Mouse (Mus musculus): ENCODE data around the gene Pcare.

The Pcare gene

DNA sequence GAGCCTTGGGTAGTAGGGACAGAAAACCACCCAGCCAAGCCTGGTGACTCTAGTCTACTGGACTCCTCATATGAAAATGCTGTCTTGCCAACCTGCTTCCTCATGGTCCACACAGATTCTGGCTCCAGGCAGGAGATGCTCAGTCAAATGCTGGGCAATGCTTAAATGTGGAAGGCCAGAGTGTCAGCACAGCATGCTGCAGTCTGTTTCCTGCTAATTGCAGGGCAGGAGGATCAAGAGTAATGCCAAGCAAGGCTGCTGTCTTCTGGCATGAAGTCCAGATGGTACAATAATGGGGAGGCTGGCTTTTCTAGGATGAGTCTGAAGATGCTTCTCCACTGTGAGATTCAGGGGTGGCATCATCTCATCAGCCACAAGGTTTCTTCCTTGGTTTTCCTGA is 32.3 kb downstream of the Pcare start:
- no peak for DNase-seq

GRCm38 (mm10) chr17:71717881-71718625 is 34.6 kb downstream of the Pcare start:
- DNase-seq: no peak

DNA sequence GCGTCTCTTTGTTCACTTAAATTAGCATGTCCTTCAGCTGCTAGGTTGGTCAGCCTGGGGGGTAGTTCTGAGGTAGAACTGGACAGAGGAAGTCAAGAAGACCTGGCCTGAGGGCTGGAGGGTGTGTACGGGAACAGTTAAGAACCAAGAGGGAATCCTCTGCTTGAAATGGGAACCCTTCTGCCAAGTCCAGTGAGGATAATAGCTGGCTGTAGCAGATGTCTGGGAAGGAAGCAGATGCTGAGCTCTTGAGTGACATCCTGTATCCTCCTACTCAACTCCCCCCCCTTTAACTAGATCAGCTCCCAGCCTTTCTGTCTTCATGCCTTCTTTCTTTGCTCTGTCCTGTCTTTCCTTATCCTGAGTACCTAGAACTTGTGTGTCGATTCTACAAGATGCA is 37.7 kb downstream of the Pcare start:
- DNase-seq: no peak

- peak; percentile 72 for DNase-seq
Observed at GRCm38 (mm10) chr17:71712279-71712678, 40.4 kb downstream of the Pcare start.

GRCm38 (mm10) chr17:71707715-71708114 is 45.0 kb downstream of the Pcare start:
- no peak for DNase-seq

DNA sequence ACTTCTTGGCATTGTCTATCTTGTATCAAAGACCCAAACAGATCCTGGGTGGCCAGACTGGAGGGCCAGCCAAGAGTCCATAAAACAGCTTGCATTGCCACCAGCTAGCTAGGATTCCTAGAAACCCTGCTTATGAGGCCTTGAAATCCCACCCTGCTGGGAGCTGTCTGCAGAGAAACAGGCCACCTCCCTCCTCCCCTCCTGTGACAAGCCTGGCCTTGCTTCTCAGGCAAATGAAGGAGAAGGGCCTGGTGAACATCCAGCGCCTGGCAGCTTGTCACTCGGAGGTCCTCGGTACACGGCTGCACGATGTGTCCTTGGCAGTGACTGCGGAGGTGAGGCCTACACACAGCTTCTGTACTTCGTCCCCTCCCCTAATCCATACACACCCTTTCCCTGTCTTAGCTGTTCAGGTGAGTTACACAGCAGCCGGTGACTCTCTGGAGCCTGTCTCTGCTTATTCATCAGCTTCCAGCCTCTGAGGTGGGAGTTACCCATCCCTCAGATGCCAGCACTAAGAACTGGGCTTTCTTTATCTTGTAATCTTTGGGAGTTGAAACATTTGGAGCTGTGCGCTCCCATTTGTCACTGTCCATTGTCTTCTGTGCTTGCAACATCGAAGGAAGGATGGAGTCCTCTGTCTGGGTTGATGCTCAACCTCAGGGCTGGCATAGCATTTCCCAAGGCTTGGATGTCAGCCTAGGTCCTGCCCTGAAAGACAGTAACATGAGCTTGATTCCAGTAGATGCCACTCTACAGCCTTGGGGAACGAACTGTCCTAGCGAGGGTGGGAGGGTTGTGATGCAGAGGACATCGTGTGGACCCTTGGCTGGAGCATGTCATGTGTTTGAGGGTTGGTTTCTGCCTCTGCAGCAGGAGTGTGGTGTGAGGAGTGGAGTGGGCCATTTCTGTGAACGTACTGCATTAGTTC is 46.9 kb downstream of the Pcare start:
- DNase-seq: peak; percentile 28

GRCm38 (mm10) chr17:71705113-71705512 is 47.6 kb downstream of the Pcare start:
- DNase-seq: no peak

- no peak for DNase-seq
Observed at GRCm38 (mm10) chr17:71698619-71698956, 54.1 kb downstream of the Pcare start.

DNA sequence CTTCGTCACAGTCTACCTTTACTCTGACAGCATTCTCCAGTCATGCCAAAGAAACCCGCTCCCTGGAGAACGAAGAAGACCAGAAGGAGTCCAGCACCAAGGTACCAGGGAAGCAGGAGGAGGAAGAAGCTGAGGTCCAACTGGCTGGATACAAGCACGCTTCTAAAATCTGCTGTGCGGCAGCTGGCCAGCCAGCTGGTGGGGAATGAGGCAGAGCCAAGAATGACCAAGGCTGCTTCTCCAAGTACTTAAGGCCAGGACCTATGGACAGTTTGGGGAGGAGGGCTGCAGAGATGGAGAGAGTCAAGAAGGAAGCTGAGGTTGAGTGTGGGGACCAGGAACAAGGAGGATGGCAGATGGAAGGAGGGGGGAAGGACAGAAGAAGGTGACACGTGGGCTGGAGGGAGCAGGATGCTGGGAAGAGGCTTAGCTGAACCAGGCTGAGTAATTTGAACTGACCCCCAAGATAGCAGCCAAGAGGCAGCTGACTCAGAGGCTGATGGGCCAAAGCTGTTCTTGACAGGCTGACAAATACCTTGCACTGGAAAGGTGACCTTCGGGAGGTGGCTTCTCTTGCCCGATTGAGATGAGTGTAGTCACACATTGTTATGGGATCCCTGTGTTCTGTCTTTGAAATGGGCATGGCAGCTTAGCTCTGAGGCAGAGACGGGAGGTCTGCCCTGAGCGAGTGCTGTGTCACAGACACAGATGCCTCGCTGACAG is 54.6 kb downstream of the Pcare start:
- DNase-seq: peak; percentile 53

DNA sequence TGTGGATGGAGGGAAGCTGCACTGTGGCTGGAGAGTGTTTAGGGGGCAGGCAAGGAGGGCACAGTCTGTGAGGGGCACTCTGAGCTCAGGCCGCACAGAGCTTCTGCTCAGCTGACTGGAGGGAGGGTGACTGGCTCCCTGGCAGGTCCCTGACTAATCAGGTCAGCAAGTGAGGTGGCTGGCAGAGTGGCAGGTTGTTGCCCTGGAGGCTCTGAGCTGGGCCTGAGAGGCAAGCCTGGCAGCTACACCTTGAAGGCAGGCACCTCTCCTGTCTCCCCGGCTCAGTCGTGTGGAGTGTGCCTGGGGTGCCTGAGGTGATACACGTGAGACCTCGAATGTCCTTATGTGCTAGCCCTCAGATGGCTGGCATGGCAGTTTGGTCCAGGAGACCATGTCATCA is 56.3 kb downstream of the Pcare start:
- no peak for DNase-seq

DNA sequence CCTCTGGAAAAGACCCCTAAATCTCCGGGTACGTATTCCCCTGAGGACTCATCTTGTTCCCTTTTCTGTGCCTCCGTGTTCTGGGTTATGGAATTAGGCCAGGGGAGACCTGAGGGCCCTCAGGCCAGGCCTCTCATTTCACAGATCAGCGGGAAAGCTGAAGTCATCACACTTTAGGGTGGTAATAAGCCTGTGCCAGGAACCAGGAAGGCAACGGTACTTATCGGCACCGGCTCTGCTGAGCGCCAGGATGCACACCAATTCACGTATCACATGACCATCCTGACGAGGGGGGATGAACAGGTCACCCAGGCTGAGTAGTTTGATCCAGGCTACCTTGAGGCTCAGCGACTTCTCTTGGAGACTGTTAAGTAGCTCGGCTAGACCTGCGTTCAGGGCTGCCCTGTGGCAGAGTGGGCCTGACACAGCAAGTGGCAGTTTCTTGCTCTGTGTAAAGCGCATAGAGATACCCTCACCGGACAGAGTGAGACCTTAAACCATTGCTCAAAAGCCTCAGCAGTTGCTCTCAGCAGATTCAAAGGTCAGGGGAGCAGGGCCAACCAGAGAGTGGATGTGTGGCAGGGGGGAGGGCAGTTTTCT is 56.9 kb downstream of the Pcare start:
- no peak for DNase-seq

DNA sequence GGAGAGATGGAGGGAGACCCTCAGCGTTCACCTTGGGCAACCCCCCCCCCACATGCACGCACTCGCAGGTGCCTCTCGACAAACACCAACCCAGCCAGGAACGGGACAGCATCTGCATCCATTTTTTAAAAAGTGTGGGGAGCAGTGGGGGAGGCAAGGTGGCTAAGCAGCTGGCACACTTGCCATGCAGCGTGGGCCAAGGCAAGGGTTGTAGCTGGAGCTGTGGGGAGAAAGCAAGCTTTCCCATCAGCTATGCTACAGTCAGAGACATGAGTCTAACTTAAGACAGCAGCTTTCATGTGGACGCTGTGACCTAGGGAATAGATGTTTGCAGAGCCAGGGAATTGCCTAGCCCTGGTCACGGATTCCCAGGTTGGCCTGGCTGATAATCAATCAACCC is 57.5 kb downstream of the Pcare start:
- no peak for DNase-seq

DNA sequence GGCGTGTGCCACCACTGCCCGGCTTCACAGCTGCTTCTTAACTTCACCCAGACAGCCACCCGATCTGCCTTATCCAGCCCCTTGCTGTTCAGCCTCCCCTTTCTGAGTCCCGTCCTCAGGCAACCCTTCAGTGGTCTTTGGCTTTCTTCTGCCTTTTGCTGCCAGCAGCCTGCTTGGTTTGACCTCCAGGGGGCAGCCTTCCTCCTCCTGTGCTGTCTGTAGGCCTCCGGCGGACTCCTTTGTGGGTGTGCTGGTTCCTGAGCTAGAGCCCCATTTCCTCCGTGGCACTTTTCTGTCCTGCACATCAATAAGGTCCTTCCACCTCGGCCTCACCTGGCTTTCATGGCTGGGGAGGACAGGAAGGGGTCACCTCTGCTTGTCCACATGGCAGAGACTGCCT is 58.9 kb downstream of the Pcare start:
- peak; percentile 29 for DNase-seq
